Mouse (Mus musculus) liver, embryonic 16.5 days (tissue): ENCODE measurements around the gene 2210010C04Rik. TPM values are rescaled to one million over a fixed set of nuclear protein-coding genes. Genes with fewer than 3 reads are reported as not detected.
A peak's percentile ranks its signal among the peaks of the same experiment; 100 is the strongest.

Experiments used
- ATAC-seq: fragments of 200-750 bp; cut with Nextera tagmentation; 2 replicates; pipeline ENCODE4 v1.8.0; 2017; ENCODE audit warnings: low read depth, mild to moderate bottlenecking, moderate number of reproducible peaks, moderate library complexity
- H3K27ac ChIP-seq: fragments of 300-500 bp; sonication (generic); 2 replicates; pipeline ENCODE4 v1.5.1; 2014; ENCODE audit warnings: mild to moderate bottlenecking, low read length
- H3K27me3 ChIP-seq: fragments of 300-500 bp; sonication (generic); 2 replicates; pipeline ENCODE4 v1.6.1; 2014; ENCODE audit warnings: low read depth, low read length, mixed read lengths; ENCODE audit not compliant: control insufficient read depth, insufficient read depth
- H3K36me3 ChIP-seq: fragments of 300-500 bp; sonication (generic); 2 replicates; pipeline ENCODE4 v1.6.1; 2014; ENCODE audit warnings: mild to moderate bottlenecking; ENCODE audit not compliant: control insufficient read depth, insufficient read depth
- H3K4me1 ChIP-seq: fragments of 300-500 bp; sonication (generic); 2 replicates; pipeline ENCODE4 v1.6.1; 2014; ENCODE audit warnings: low read depth, low read length, mixed read lengths; ENCODE audit not compliant: control insufficient read depth
- H3K4me2 ChIP-seq: fragments of 300-500 bp; sonication (generic); 2 replicates; pipeline ENCODE4 v1.6.1; 2014; ENCODE audit warnings: low read depth, low read length, mixed read lengths
- H3K4me3 ChIP-seq: fragments of 300-500 bp; sonication (generic); 2 replicates; pipeline ENCODE4 v1.5.1; 2014; ENCODE audit warnings: low read depth, mild to moderate bottlenecking, low read length
- H3K9ac ChIP-seq: fragments of 300-500 bp; sonication (generic); 2 replicates; pipeline ENCODE4 v1.6.1; 2014; ENCODE audit warnings: low read depth, low read length
- H3K9me3 ChIP-seq: fragments of 300-500 bp; sonication (generic); replicated peaks from 2 replicates; pipeline ENCODE4 v1.6.1; 2016; ENCODE audit warnings: low read length; ENCODE audit not compliant: control insufficient read depth
- WGBS: fragments of 180-500 bp; shearing (Covaris S2); extraction: QIAGEN DNeasy Blood & Tissue Kit; methylation state at CpG from one replicate; pipeline ENCODE4 v1.1.7; 2014; ENCODE audit not compliant: insufficient replicate concordance; 5-methylcytosine and 5-hydroxymethylcytosine counted together
- polyA plus RNA-seq: library from polyadenylated mRNA; unstranded; fragments of >200 nt; fragmentation: Nextera tagmentation; extraction: Ambion mirVana; gene quantifications from 2 replicates; pipeline ENCODE4 v1.2.1, GENCODE M21; 2015

2210010C04Rik gene
- polyA plus RNA-seq, 1 experiment from 2014 or later: 0.06 TPM

- Histone ChIP-seq H3K36me3 (no peaks in the 10 kb centered on the region), H3K27ac (no peak overlapping the region), H3K27me3 (no peaks in the 10 kb centered on the region), H3K9ac (no peak overlapping the region), H3K9me3 (no peaks in the 10 kb centered on the region), H3K4me1 (no peaks in the 10 kb centered on the region), H3K4me3 (no peak overlapping the region), H3K4me2 (no peak overlapping the region)
- ATAC-seq: no peak
- WGBS: 14% methylated on average over 2 of the region's 2 CpGs
Measured at GRCm38 (mm10) chr6:41055581-41055980, 20.3 kb upstream of the 2210010C04Rik start.

DNA sequence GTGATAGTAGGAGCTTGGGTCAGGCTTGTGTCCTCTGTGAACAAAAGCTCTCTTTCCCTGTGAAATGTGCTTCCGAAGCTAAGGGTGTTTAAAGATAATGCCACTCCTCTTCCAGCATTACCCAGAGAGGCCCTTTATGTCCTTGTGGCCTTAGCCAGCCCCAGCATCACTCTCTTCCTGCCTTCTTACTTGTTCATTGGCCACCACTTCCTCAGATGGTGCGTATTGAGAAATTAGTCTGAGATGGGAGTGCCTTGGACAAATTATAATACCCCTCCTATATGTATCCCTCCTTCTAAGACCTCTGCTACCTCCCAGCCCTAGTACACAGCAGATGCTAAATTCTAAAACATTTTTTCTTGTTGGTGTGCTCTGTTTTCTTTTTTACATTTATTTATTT lies 19.1 kb upstream of the 2210010C04Rik start:
- Histone ChIP-seq H3K4me3 (no peak overlapping the region), H3K9me3 (no peaks in the 10 kb centered on the region), H3K27me3 (no peaks in the 10 kb centered on the region), H3K36me3 (no peaks in the 10 kb centered on the region), H3K4me2 (no peak overlapping the region), H3K4me1 (no peaks in the 10 kb centered on the region), H3K9ac (no peak overlapping the region), H3K27ac (no peak overlapping the region)
- no peak for ATAC-seq
- WGBS: 66% methylated on average over 2 of the region's 2 CpGs

- Histone ChIP-seq H3K9me3 (no peaks in the 10 kb centered on the region), H3K4me1 (no peaks in the 10 kb centered on the region), H3K36me3 (no peaks in the 10 kb centered on the region), H3K27me3 (no peaks in the 10 kb centered on the region), H3K4me3 (no peak overlapping the region), H3K4me2 (no peak overlapping the region), H3K27ac (no peak overlapping the region), H3K9ac (no peak overlapping the region)
- ATAC-seq: no peak
- WGBS: 62% methylated on average over 4 of the region's 4 CpGs
Measured at GRCm38 (mm10) chr6:41051824-41052223, 16.5 kb upstream of the 2210010C04Rik start.

GRCm38 (mm10) chr6:41048602-41049001 lies 13.3 kb upstream of the 2210010C04Rik start:
- WGBS: 16% methylated on average over 1 of the region's 1 CpGs
- Histone ChIP-seq H3K36me3 (no peaks in the 10 kb centered on the region), H3K27me3 (no peaks in the 10 kb centered on the region)

GRCm38 (mm10) chr6:41047961-41048360 lies 12.7 kb upstream of the 2210010C04Rik start:
- no peak overlapping the region for H3K9ac ChIP-seq
- no peaks in the 10 kb centered on the region for H3K9me3 ChIP-seq
- no peak overlapping the region for H3K4me2 ChIP-seq
- H3K36me3 ChIP-seq: no peaks in the 10 kb centered on the region
- no peak overlapping the region for H3K27ac ChIP-seq
- H3K4me3 ChIP-seq: no peak overlapping the region
- ATAC-seq: no peak
- 72% methylated on average over 1 of the region's 1 CpGs for WGBS
- no peaks in the 10 kb centered on the region for H3K27me3 ChIP-seq
- no peaks in the 10 kb centered on the region for H3K4me1 ChIP-seq

More at GRCm38 (mm10) chr6:41048602-41049001, 13.3 kb upstream of the 2210010C04Rik start:
- Histone ChIP-seq H3K27ac (no peak overlapping the region), H3K4me1 (no peaks in the 10 kb centered on the region), H3K4me3 (no peak overlapping the region), H3K9ac (no peak overlapping the region), H3K9me3 (no peaks in the 10 kb centered on the region), H3K4me2 (no peak overlapping the region)
- ATAC-seq: no peak

DNA sequence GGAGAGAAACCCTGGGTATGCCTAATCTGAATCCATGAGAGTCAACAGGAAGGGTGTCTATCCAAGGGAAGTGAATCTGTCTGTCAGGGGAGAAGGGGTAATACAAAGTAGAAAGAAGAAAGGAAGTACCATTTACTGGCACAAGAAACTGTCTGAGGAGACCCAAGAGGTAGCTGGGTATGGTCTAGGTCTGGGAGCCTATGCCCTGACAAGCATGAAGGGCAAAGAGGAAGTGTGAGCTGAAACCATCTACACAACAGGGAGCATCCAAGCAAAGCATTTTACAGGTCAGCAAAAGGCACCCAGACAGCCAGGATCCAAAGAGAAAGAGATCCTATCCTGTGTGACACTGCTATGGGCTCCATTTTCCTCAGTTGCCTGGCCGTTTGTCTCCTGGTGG lies 11.9 kb upstream of the 2210010C04Rik start:
- H3K36me3 ChIP-seq: no peaks in the 10 kb centered on the region
- WGBS: 77% methylated on average over 1 of the region's 1 CpGs
- H3K9me3 ChIP-seq: no peaks in the 10 kb centered on the region
- no peak overlapping the region for H3K9ac ChIP-seq
- H3K4me1 ChIP-seq: no peaks in the 10 kb centered on the region
- H3K27ac ChIP-seq: no peak overlapping the region
- no peak overlapping the region for H3K4me3 ChIP-seq
- H3K4me2 ChIP-seq: no peak overlapping the region
- H3K27me3 ChIP-seq: no peaks in the 10 kb centered on the region
- ATAC-seq: no peak

DNA sequence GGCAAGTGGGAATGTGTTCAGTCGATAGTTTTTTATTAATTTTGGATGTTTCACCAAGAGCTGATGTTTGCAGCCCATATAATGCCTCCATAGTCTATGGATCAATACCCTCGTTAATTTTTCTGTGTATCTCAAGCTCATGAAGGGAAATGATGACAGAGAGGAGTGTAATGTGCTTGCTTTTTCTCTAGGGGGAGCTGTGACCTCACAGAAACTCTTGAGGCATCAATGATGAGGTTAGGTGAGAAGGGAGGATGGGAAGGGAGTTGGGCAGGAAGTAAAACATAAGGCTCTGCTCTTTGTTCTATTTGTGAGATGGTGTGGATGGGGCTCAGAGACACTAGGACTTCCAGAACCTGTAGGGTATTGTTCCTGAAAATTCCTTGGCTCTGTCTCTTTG lies 11.2 kb upstream of the 2210010C04Rik start:
- Histone ChIP-seq H3K9ac (no peak overlapping the region), H3K27me3 (no peaks in the 10 kb centered on the region), H3K4me3 (no peak overlapping the region), H3K9me3 (no peaks in the 10 kb centered on the region), H3K36me3 (no peaks in the 10 kb centered on the region), H3K4me2 (no peak overlapping the region), H3K4me1 (no peaks in the 10 kb centered on the region), H3K27ac (no peak overlapping the region)
- WGBS: 37% methylated on average over 2 of the region's 2 CpGs
- ATAC-seq: no peak

GRCm38 (mm10) chr6:41044753-41045152 lies 9.4 kb upstream of the 2210010C04Rik start:
- H3K4me2 ChIP-seq: no peak overlapping the region
- H3K27ac ChIP-seq: no peak overlapping the region
- no peaks in the 10 kb centered on the region for H3K4me1 ChIP-seq
- no peaks in the 10 kb centered on the region for H3K9me3 ChIP-seq
- no peak overlapping the region for H3K4me3 ChIP-seq
- WGBS: 32% methylated on average over 1 of the region's 1 CpGs
- H3K9ac ChIP-seq: no peak overlapping the region
- ATAC-seq: no peak
- no peaks in the 10 kb centered on the region for H3K27me3 ChIP-seq
- no peaks in the 10 kb centered on the region for H3K36me3 ChIP-seq

DNA sequence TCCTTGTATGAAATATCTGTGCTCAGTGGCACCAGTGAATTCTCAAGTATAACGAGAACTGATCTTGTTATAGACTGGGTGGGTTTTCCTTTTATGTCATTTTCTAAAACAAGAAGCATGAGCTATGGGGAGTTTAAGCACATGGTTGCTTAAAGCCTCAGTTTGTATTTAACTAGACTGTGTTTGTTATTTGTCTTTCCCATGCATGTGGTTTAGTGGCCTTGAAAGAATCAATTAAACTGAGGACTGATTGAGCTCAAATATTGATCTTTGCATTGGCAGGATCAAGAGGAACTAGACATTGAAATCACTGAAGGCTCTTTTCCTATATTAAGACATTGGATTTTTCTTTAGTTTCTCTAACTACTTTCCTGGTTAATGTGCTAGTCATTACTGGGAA lies 9.0 kb upstream of the 2210010C04Rik start:
- H3K27me3 ChIP-seq: no peaks in the 10 kb centered on the region
- H3K9me3 ChIP-seq: no peaks in the 10 kb centered on the region
- no peaks in the 10 kb centered on the region for H3K36me3 ChIP-seq
- 46% methylated on average over 1 of the region's 1 CpGs for WGBS
- H3K27ac ChIP-seq: no peak overlapping the region
- H3K9ac ChIP-seq: no peak overlapping the region
- H3K4me2 ChIP-seq: no peak overlapping the region
- ATAC-seq: peak; percentile 55; the same call in 1 of the 2 replicates
- H3K4me3 ChIP-seq: no peak overlapping the region
- H3K4me1 ChIP-seq: no peaks in the 10 kb centered on the region
